Mouse (Mus musculus) embryonic facial prominence, embryonic 15.5 days (tissue): ENCODE results near the gene Dusp1. TPM values are rescaled to one million over a fixed set of nuclear protein-coding genes. Genes with fewer than 3 reads are reported as not detected.

Experiments used
- ATAC-seq: fragments of 200-750 bp; cut with Nextera tagmentation; 2 replicates; pipeline ENCODE4 v1.8.0; 2017; ENCODE audit warnings: low read depth, moderate TSS enrichment; ENCODE audit not compliant: insufficient number of reproducible peaks, low FRiP score, low TSS enrichment
- H3K27ac ChIP-seq: fragments of 300-500 bp; sonication (generic); replicated peaks from 2 replicates; pipeline ENCODE4 v1.5.1; 2015; ENCODE audit warnings: mild to moderate bottlenecking, inconsistent platforms
- H3K27me3 ChIP-seq: fragments of 300-500 bp; sonication (generic); 2 replicates; pipeline ENCODE4 v1.6.1; 2015; ENCODE audit warnings: inconsistent platforms
- H3K36me3 ChIP-seq: fragments of 300-500 bp; sonication (generic); 2 replicates; pipeline ENCODE4 v1.6.1; 2015; ENCODE audit warnings: mild to moderate bottlenecking, inconsistent platforms
- H3K4me1 ChIP-seq: fragments of 300-500 bp; sonication (generic); 2 replicates; pipeline ENCODE4 v1.6.1; 2015; ENCODE audit warnings: inconsistent platforms
- H3K4me2 ChIP-seq: fragments of 300-500 bp; sonication (generic); replicated peaks from 2 replicates; pipeline ENCODE4 v1.6.1; 2015; ENCODE audit warnings: mild to moderate bottlenecking, inconsistent platforms
- H3K4me3 ChIP-seq: fragments of 300-500 bp; sonication (generic); replicated peaks from 2 replicates; pipeline ENCODE4 v1.5.1; 2015; ENCODE audit warnings: mild to moderate bottlenecking, inconsistent platforms
- H3K9ac ChIP-seq: fragments of 300-500 bp; sonication (generic); 2 replicates; pipeline ENCODE4 v1.6.1; 2015; ENCODE audit warnings: inconsistent platforms
- H3K9me3 ChIP-seq: fragments of 300-500 bp; sonication (generic); replicated peaks from 2 replicates; pipeline ENCODE4 v1.6.1; 2016; ENCODE audit warnings: inconsistent platforms
- WGBS: fragments of 180-500 bp; shearing (Covaris S2); methylation state at CpG from one replicate; pipeline ENCODE4 v1.1.7; 2015; 5-methylcytosine and 5-hydroxymethylcytosine counted together
- polyA plus RNA-seq: library from polyadenylated mRNA; unstranded; fragments of >200 nt; fragmentation: Nextera tagmentation; extraction: Ambion mirVana; gene quantifications from 2 replicates; pipeline ENCODE4 v1.2.1, GENCODE M21; 2015

Dusp1 gene
- polyA plus RNA-seq, 1 experiment from 2014 or later = 33.3 TPM

GRCm38 (mm10) chr17:26561290-26561640 is 663 bp downstream of the Dusp1 start, which contains the start of gene Ergic1:
TSS of gene Ergic1 (plus strand) at chr17:26561489.
- H3K9me3 ChIP-seq = no peaks in the 10 kb centered on the region
- peak; percentile 91 for ATAC-seq
- H3K4me1 ChIP-seq = peaks cover 30% of the 10 kb centered on the region
- WGBS = under 1% methylated on average over 33 of the region's 36 CpGs
- peak within 1 kb of the TSS; percentile 73 for H3K4me3 ChIP-seq
- no peaks in the 10 kb centered on the region for H3K27me3 ChIP-seq
- H3K4me2 ChIP-seq = peak within 1 kb of the TSS; percentile 70
- H3K9ac ChIP-seq = peak within 1 kb of the TSS; percentile 57
- peak within 1 kb of the TSS; percentile 74 for H3K27ac ChIP-seq
- H3K36me3 ChIP-seq = peaks cover 18% of the 10 kb centered on the region; the same call in 1 of the 2 replicates

- H3K4me3 ChIP-seq = peak overlapping the region; percentile 73
- WGBS = 29% methylated on average over 9 of the region's 9 CpGs
- ATAC-seq = no peak
- peak overlapping the region; percentile 70 for H3K4me2 ChIP-seq
- peaks cover 30% of the 10 kb centered on the region for H3K4me1 ChIP-seq
- H3K9me3 ChIP-seq = no peaks in the 10 kb centered on the region
- H3K9ac ChIP-seq = peak overlapping the region; percentile 57
- H3K27ac ChIP-seq = peak overlapping the region; percentile 74
- no peaks in the 10 kb centered on the region for H3K27me3 ChIP-seq
- peaks cover 18% of the 10 kb centered on the region; the same call in 1 of the 2 replicates for H3K36me3 ChIP-seq
Measured at GRCm38 (mm10) chr17:26560526-26561289, 1.2 kb downstream of the Dusp1 start.

- H3K27ac ChIP-seq = no peak overlapping the region
- peaks cover 13% of the 10 kb centered on the region for H3K4me1 ChIP-seq
- no peaks in the 10 kb centered on the region for H3K36me3 ChIP-seq
- no peaks in the 10 kb centered on the region for H3K27me3 ChIP-seq
- no peak overlapping the region for H3K9ac ChIP-seq
- H3K4me2 ChIP-seq = no peak overlapping the region
- ATAC-seq = no peak
- H3K4me3 ChIP-seq = no peak overlapping the region
- H3K9me3 ChIP-seq = no peaks in the 10 kb centered on the region
- WGBS = 56% methylated on average over 3 of the region's 3 CpGs
Measured at GRCm38 (mm10) chr17:26553033-26553432, 8.9 kb downstream of the Dusp1 start.

- no peak overlapping the region for H3K4me2 ChIP-seq
- H3K4me1 ChIP-seq = peaks cover 19% of the 10 kb centered on the region
- 82% methylated on average over 6 of the region's 6 CpGs for WGBS
- no peaks in the 10 kb centered on the region for H3K36me3 ChIP-seq
- ATAC-seq = no peak
- H3K9me3 ChIP-seq = no peaks in the 10 kb centered on the region
- no peak overlapping the region for H3K9ac ChIP-seq
- H3K4me3 ChIP-seq = no peak overlapping the region
- H3K27me3 ChIP-seq = no peaks in the 10 kb centered on the region
- no peak overlapping the region for H3K27ac ChIP-seq
Measured at GRCm38 (mm10) chr17:26551104-26551503, 10.8 kb downstream of the Dusp1 start.

GRCm38 (mm10) chr17:26549148-26549809 is 12.6 kb downstream of the Dusp1 start:
- H3K9ac ChIP-seq = no peak overlapping the region
- H3K4me3 ChIP-seq = no peak overlapping the region
- H3K27me3 ChIP-seq = no peaks in the 10 kb centered on the region
- no peaks in the 10 kb centered on the region for H3K36me3 ChIP-seq
- no peaks in the 10 kb centered on the region for H3K9me3 ChIP-seq
- WGBS = 9% methylated on average over 12 of the region's 12 CpGs
- ATAC-seq = peak; percentile 26; the same call in 1 of the 2 replicates
- H3K4me2 ChIP-seq = no peak overlapping the region
- H3K4me1 ChIP-seq = peaks cover 19% of the 10 kb centered on the region
- H3K27ac ChIP-seq = no peak overlapping the region; the same call in 1 of the 2 replicates

GRCm38 (mm10) chr17:26548566-26548965 is 13.4 kb downstream of the Dusp1 start:
- H3K36me3 ChIP-seq = no peaks in the 10 kb centered on the region
- no peak overlapping the region for H3K4me2 ChIP-seq
- WGBS = 7% methylated on average over 5 of the region's 5 CpGs
- no peak overlapping the region for H3K27ac ChIP-seq
- H3K27me3 ChIP-seq = no peaks in the 10 kb centered on the region
- H3K9me3 ChIP-seq = no peaks in the 10 kb centered on the region
- no peak overlapping the region for H3K4me3 ChIP-seq
- H3K4me1 ChIP-seq = peaks cover 19% of the 10 kb centered on the region
- ATAC-seq = no peak
- no peak overlapping the region for H3K9ac ChIP-seq

GRCm38 (mm10) chr17:26547771-26548170 is 14.2 kb downstream of the Dusp1 start:
- H3K27me3 ChIP-seq = no peaks in the 10 kb centered on the region
- WGBS = 18% methylated on average over 7 of the region's 7 CpGs
- peak overlapping the region; percentile 60 for H3K27ac ChIP-seq
- H3K4me2 ChIP-seq = no peak overlapping the region
- no peak overlapping the region for H3K9ac ChIP-seq
- H3K4me3 ChIP-seq = no peak overlapping the region
- peaks cover 19% of the 10 kb centered on the region for H3K4me1 ChIP-seq
- peak; percentile 51; the same call in 1 of the 2 replicates for ATAC-seq
- no peaks in the 10 kb centered on the region for H3K9me3 ChIP-seq
- no peaks in the 10 kb centered on the region for H3K36me3 ChIP-seq

GRCm38 (mm10) chr17:26544319-26544963 is 17.5 kb downstream of the Dusp1 start:
- Histone ChIP-seq H3K4me3 (no peak overlapping the region), H3K9ac (no peak overlapping the region), H3K27ac (no peak overlapping the region), H3K4me1 (peaks cover 17% of the 10 kb centered on the region), H3K27me3 (no peaks in the 10 kb centered on the region), H3K9me3 (no peaks in the 10 kb centered on the region), H3K4me2 (no peak overlapping the region), H3K36me3 (no peaks in the 10 kb centered on the region)
- WGBS = 74% methylated on average over 8 of the region's 8 CpGs
- no peak for ATAC-seq

GRCm38 (mm10) chr17:26540083-26540482 is 21.8 kb downstream of the Dusp1 start:
- Histone ChIP-seq H3K4me3 (no peak overlapping the region), H3K4me2 (no peak overlapping the region), H3K9me3 (no peaks in the 10 kb centered on the region), H3K36me3 (no peaks in the 10 kb centered on the region), H3K4me1 (no peaks in the 10 kb centered on the region), H3K9ac (no peak overlapping the region), H3K27ac (no peak overlapping the region), H3K27me3 (no peaks in the 10 kb centered on the region)
- 78% methylated on average over 5 of the region's 5 CpGs for WGBS
- no peak for ATAC-seq

- Histone ChIP-seq H3K9me3 (no peaks in the 10 kb centered on the region), H3K9ac (no peak overlapping the region), H3K27ac (no peak overlapping the region), H3K4me1 (peaks cover 8% of the 10 kb centered on the region), H3K4me2 (no peak overlapping the region), H3K36me3 (no peaks in the 10 kb centered on the region), H3K27me3 (no peaks in the 10 kb centered on the region), H3K4me3 (no peak overlapping the region)
- ATAC-seq = no peak
- WGBS = 30% methylated on average over 6 of the region's 6 CpGs
Measured at GRCm38 (mm10) chr17:26537722-26538471, 24.0 kb downstream of the Dusp1 start.
